Mouse (Mus musculus): ENCODE measurements around the gene Scn9a.

DNA sequence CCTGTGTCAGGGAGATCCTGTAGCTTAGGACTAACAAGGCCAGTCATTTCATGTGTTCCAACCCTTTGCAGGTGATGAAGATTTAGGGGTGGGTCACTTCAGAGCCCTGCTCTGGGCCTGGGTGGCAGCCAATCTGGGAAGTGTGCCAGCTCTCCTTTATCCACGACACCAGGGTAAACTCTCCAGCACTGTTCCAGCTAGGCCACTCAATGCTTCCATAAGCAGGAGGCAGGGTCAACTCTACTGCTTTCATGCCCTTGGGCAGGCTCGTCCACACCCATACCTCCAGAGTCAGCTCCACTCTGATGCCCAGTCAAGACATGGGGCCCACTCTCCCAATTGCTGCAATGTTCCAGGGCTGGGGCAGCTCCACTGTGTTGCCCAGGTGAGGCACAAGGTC, 20.7 kb upstream of the Scn9a start:
- TF ChIP-seq POLR2A (IDR thresholded peaks at IDR 0.05; ENCODE audit: insufficient read length, low read depth) (no peak), MAX (IDR thresholded peaks at IDR 0.05; ENCODE audit: low read depth) (no peak), TCF12 (IDR thresholded peaks at IDR 0.05; ENCODE audit: insufficient read depth, poor library complexity, severe bottlenecking) (no peak), USF1 (IDR thresholded peaks at IDR 0.05; ENCODE audit: low read depth) (no peak), SRF (IDR thresholded peaks at IDR 0.05; ENCODE audit: control insufficient read depth, insufficient read length, low read depth) (no peak), POLR2AphosphoS2 (IDR thresholded peaks at IDR 0.05; ENCODE audit: insufficient read length, low read depth) (no peak), REST (IDR thresholded peaks at IDR 0.05; ENCODE audit: insufficient read depth, insufficient read length) (no peak), MYOD1 (IDR thresholded peaks at IDR 0.05; ENCODE audit: control insufficient read depth in 1 of 3, insufficient read length in 2 of 3, low read depth in 2 of 3) (no peak)

Data from myocyte (in vitro differentiated cells).